Mouse (Mus musculus) MEL (cell line): ENCODE data around the gene Poldip3.

ENCODE experiments used
- BHLHE40 ChIP-seq: IDR thresholded peaks from 2 replicates; pipeline ENCODE4 v1.6.1; 2012; ENCODE audit warnings: low read depth, mild to moderate bottlenecking, inconsistent platforms, low read length, improper control_type of control experiment, borderline replicate concordance
- CHD1 ChIP-seq: IDR thresholded peaks from 2 replicates; pipeline ENCODE4 v1.6.1; 2012; ENCODE audit warnings: low read depth, mild to moderate bottlenecking, inconsistent platforms, low read length, improper control_type of control experiment
- CTCF ChIP-seq, 3 experiments: IDR thresholded peaks in 2 of 3; conservative IDR thresholded peaks in 1 of 3; 2 replicates each; pipeline ENCODE4 v1.5.1; 2011 to 2012; ENCODE audit warnings: low read length in 3 of 3, low read depth in 2 of 3, mild to moderate bottlenecking in 2 of 3, improper control_type of control experiment in 1 of 3, inconsistent platforms in 1 of 3, mixed read lengths in 1 of 3, moderate library complexity in 1 of 3; ENCODE audit not compliant: control insufficient read depth in 1 of 3, insufficient read depth in 1 of 3, poor library complexity in 1 of 3, severe bottlenecking in 1 of 3
- GATA1 ChIP-seq: IDR thresholded peaks from 2 replicates; pipeline ENCODE4 v1.6.1; 2011; ENCODE audit warnings: low read depth, low read length, improper control_type of control experiment
- HCFC1 ChIP-seq: IDR thresholded peaks from 2 replicates; pipeline ENCODE4 v1.6.1; 2012; ENCODE audit warnings: low read depth, mild to moderate bottlenecking, inconsistent platforms, low read length, improper control_type of control experiment, moderate library complexity
- MAFK ChIP-seq: IDR thresholded peaks from 2 replicates; pipeline ENCODE4 v1.6.1; 2011; ENCODE audit warnings: low read depth, mild to moderate bottlenecking, low read length, improper control_type of control experiment, borderline replicate concordance
- MYB ChIP-seq: IDR thresholded peaks from 2 replicates; pipeline ENCODE4 v1.6.1; 2011; ENCODE audit warnings: mild to moderate bottlenecking, low read depth, low read length, improper control_type of control experiment
- POLR2A ChIP-seq, 2 experiments: IDR thresholded peaks; 2 replicates each; pipeline ENCODE4 v1.6.1; 2011 to 2012; ENCODE audit warnings: low read length in 2 of 2, mild to moderate bottlenecking in 2 of 2, control low read depth in 1 of 2, improper control_type of control experiment in 1 of 2, low read depth in 1 of 2, moderate library complexity in 1 of 2; ENCODE audit not compliant: control insufficient read depth in 1 of 2, insufficient read depth in 1 of 2, poor library complexity in 1 of 2
- POLR2AphosphoS5 ChIP-seq: IDR thresholded peaks from 2 replicates; pipeline ENCODE4 v1.6.1; 2012; ENCODE audit warnings: low read depth, borderline replicate concordance, mild to moderate bottlenecking, inconsistent platforms, low read length, moderate library complexity, mixed read lengths
- USF2 ChIP-seq, 2 experiments: IDR thresholded peaks; 2 replicates each; pipeline ENCODE4 v1.6.1; 2011 to 2012; ENCODE audit warnings: improper control_type of control experiment in 2 of 2, low read length in 2 of 2, borderline replicate concordance in 1 of 2, inconsistent platforms in 1 of 2, low read depth in 1 of 2, mild to moderate bottlenecking in 1 of 2; ENCODE audit not compliant: insufficient read depth in 1 of 2
- ZMIZ1 ChIP-seq: IDR thresholded peaks from 2 replicates; pipeline ENCODE4 v1.6.1; 2012; ENCODE audit warnings: low read depth, mild to moderate bottlenecking, inconsistent platforms, low read length, improper control_type of control experiment, moderate library complexity
- ZNF384 ChIP-seq: IDR thresholded peaks from 2 replicates; pipeline ENCODE4 v1.6.1; 2012; ENCODE audit warnings: low read depth, mild to moderate bottlenecking, inconsistent platforms, low read length, improper control_type of control experiment

- TF ChIP-seq POLR2A (IDR thresholded peaks at IDR 0.05; ENCODE audit: control insufficient read depth in 1 of 2, insufficient read depth in 1 of 2, low read depth in 1 of 2, low read length in 2 of 2, poor library complexity in 1 of 2) (no peak), CTCF (IDR thresholded peaks at IDR 0.05 in 2 of 3, conservative IDR thresholded peaks at IDR 0.05 in 1 of 3; ENCODE audit: control insufficient read depth in 1 of 3, insufficient read depth in 1 of 3, low read depth in 2 of 3, low read length in 3 of 3, poor library complexity in 1 of 3, severe bottlenecking in 1 of 3) (no peak), GATA1 (no peak), USF2 (IDR thresholded peaks at IDR 0.05; ENCODE audit: borderline replicate concordance in 1 of 2, insufficient read depth in 1 of 2, low read depth in 1 of 2, low read length in 2 of 2) (no peak), ZNF384 (no peak), CHD1 (no peak), BHLHE40 (no peak), ZMIZ1 (no peak), POLR2AphosphoS5 (no peak), MAFK (no peak), HCFC1 (no peak), MYB (no peak)
Measured at GRCm38 (mm10) chr15:83159823-83160222, 10.6 kb upstream of the Poldip3 start.
